8 mouse cellular contexts compared by ENCODE assay signal in the genomic region with DNA sequence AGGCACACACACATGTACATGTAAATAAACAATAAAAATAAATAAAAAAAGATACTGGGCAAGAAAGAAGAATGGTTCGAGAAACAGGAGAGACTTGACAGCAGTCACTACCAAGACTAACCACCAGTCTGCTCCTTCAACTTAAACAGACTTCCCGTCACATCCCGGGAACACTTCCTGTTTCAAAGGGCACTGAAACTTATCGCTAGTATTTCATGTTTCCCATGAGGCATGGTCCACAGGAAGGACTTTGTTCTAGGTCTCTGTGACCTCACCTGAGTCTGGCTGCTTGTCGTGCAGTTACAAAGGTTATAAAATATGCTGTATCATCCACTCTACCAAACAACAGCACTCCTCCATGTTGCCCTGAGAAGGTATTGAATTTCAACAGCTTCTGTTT. TPM values are rescaled to one million over a fixed set of nuclear protein-coding genes. Genes with fewer than 3 reads are reported as not detected.
DNase-seq lines count a peak whose midpoint lies in the region; ATAC-seq and TF ChIP-seq lines count a peak whose summit lies in the region.

No protein-coding gene starts in this region.

- no peak overlapping the region for H3K4me2 ChIP-seq in hindbrain, embryonic 12.5 days (replicated peaks)
- H3K4me2 ChIP-seq in intestine, embryonic 16.5 days (ENCODE audit: low read depth, low read length): peak overlapping the region; percentile 32
- peak overlapping the region; percentile 91 for H3K4me2 ChIP-seq in liver, postnatal 0 days (ENCODE audit: low read depth, low read length)

- TF ChIP-seq EP300 in ES-Bruce4 (IDR thresholded peaks at IDR 0.05; ENCODE audit: insufficient read depth, low read depth, low read length): no peak
- peak; percentile 85 for TF ChIP-seq EP300 in liver, postnatal 0 days (IDR thresholded peaks at IDR 0.05; ENCODE audit: low read depth)

- WGBS in hindbrain, embryonic 12.5 days: 86% methylated on average over 5 of the region's 5 CpGs
- WGBS in hindbrain, embryonic 10.5 days: 82% methylated on average over 5 of the region's 5 CpGs
- WGBS in intestine, embryonic 16.5 days: 52% methylated on average over 5 of the region's 5 CpGs
- WGBS in liver, postnatal 0 days (ENCODE audit: insufficient replicate concordance): 12% methylated on average over 5 of the region's 5 CpGs

- no peak for TF ChIP-seq POLR2A in ES-Bruce4 (IDR thresholded peaks at IDR 0.05; ENCODE audit: insufficient read depth, low read length)

- H3K27me3 ChIP-seq in hindbrain, embryonic 12.5 days: no peaks in the 10 kb centered on the region
- H3K27me3 ChIP-seq in hindbrain, embryonic 10.5 days (ENCODE audit: insufficient read depth, poor library complexity, severe bottlenecking): no peaks in the 10 kb centered on the region
- H3K27me3 ChIP-seq in ES-Bruce4 (ENCODE audit: control insufficient read depth, insufficient read depth, low read length, poor library complexity, severe bottlenecking): no peaks in the 10 kb centered on the region
- no peaks in the 10 kb centered on the region for H3K27me3 ChIP-seq in intestine, embryonic 16.5 days (replicated peaks; ENCODE audit: control insufficient read depth, insufficient read depth, low read length)
- H3K27me3 ChIP-seq in liver, postnatal 0 days (ENCODE audit: insufficient read depth, low read length): no peaks in the 10 kb centered on the region

- no peak overlapping the region for H3K4me3 ChIP-seq in hindbrain, embryonic 12.5 days
- H3K4me3 ChIP-seq in hindbrain, embryonic 10.5 days: no peak overlapping the region
- H3K4me3 ChIP-seq in ES-Bruce4 (ENCODE audit: low read depth, low read length): no peak overlapping the region
- H3K4me3 ChIP-seq in intestine, embryonic 16.5 days (ENCODE audit: low read length): peak overlapping the region; percentile 11; the same call in 1 of the 2 replicates
- peak overlapping the region; percentile 37 for H3K4me3 ChIP-seq in liver, postnatal 0 days (ENCODE audit: low read depth, low read length)

- no peak for DNase-seq in hindbrain, embryonic 10.5 days (ENCODE audit: low spot score)
- peak; percentile 41 for DNase-seq in liver, postnatal 0 days
- no peak for DNase-seq in MN1 (ENCODE audit: low spot score)
- no peak for DNase-seq in right cerebral cortex, postnatal 25 days
- no peak for DNase-seq in heart, adult 11 months

- ATAC-seq in hindbrain, embryonic 12.5 days (ENCODE audit: low FRiP score): no peak
- peak; percentile 41 for ATAC-seq in intestine, embryonic 16.5 days
- ATAC-seq in liver, postnatal 0 days: peak; percentile 37

- no peak overlapping the region for H3K9ac ChIP-seq in hindbrain, embryonic 12.5 days
- H3K9ac ChIP-seq in ES-Bruce4 (ENCODE audit: low read depth, poor library complexity, severe bottlenecking): peak overlapping the region; percentile 18; the same call in 1 of the 2 replicates
- H3K9ac ChIP-seq in intestine, embryonic 16.5 days (ENCODE audit: low read depth, low read length): no peak overlapping the region
- H3K9ac ChIP-seq in liver, postnatal 0 days (replicated peaks): peak overlapping the region; percentile 60

- H3K36me3 ChIP-seq in hindbrain, embryonic 12.5 days: peaks cover 4% of the 10 kb centered on the region; the same call in 1 of the 2 replicates
- H3K36me3 ChIP-seq in hindbrain, embryonic 10.5 days: peaks cover 22% of the 10 kb centered on the region
- no peaks in the 10 kb centered on the region for H3K36me3 ChIP-seq in ES-Bruce4 (ENCODE audit: control insufficient read depth, insufficient read depth, low read length, poor library complexity, severe bottlenecking)
- H3K36me3 ChIP-seq in intestine, embryonic 16.5 days (ENCODE audit: control insufficient read depth, insufficient read depth, low read length): no peaks in the 10 kb centered on the region
- H3K36me3 ChIP-seq in liver, postnatal 0 days (replicated peaks; ENCODE audit: insufficient read depth, low read length): peaks cover 15% of the 10 kb centered on the region

- H3K4me1 ChIP-seq in hindbrain, embryonic 12.5 days: peaks cover 20% of the 10 kb centered on the region
- H3K4me1 ChIP-seq in hindbrain, embryonic 10.5 days (replicated peaks): peaks cover 19% of the 10 kb centered on the region
- no peaks in the 10 kb centered on the region for H3K4me1 ChIP-seq in ES-Bruce4 (ENCODE audit: control insufficient read depth, insufficient read depth, low read length)
- H3K4me1 ChIP-seq in intestine, embryonic 16.5 days (ENCODE audit: control insufficient read depth, insufficient read depth, low read length): peaks cover 14% of the 10 kb centered on the region; the same call in 1 of the 2 replicates
- H3K4me1 ChIP-seq in liver, postnatal 0 days (ENCODE audit: insufficient read depth): peaks cover 22% of the 10 kb centered on the region

- H3K27ac ChIP-seq in hindbrain, embryonic 12.5 days: 0 out of 2 replicates have a peak overlapping the region, but pooled peaks have one; percentile 30
- no peak overlapping the region for H3K27ac ChIP-seq in hindbrain, embryonic 10.5 days
- no peak overlapping the region for H3K27ac ChIP-seq in ES-Bruce4 (ENCODE audit: insufficient read depth, low read length)
- H3K27ac ChIP-seq in intestine, embryonic 16.5 days (ENCODE audit: low read length): peak overlapping the region; percentile 85
- H3K27ac ChIP-seq in liver, postnatal 0 days (ENCODE audit: low read depth): peak overlapping the region; percentile 97

- no peak for TF ChIP-seq CTCF in ES-Bruce4 (IDR thresholded peaks at IDR 0.05; ENCODE audit: low read depth, low read length)
- TF ChIP-seq CTCF in liver, postnatal 0 days (IDR thresholded peaks at IDR 0.05; ENCODE audit: low read depth): peak; percentile 43; the same call in 1 of the 2 replicates

- H3K9me3 ChIP-seq in hindbrain, embryonic 12.5 days (replicated peaks): no peaks in the 10 kb centered on the region
- no peaks in the 10 kb centered on the region for H3K9me3 ChIP-seq in hindbrain, embryonic 10.5 days
- no peaks in the 10 kb centered on the region for H3K9me3 ChIP-seq in ES-Bruce4 (replicated peaks; ENCODE audit: control insufficient read depth, insufficient read depth, low read length, poor library complexity, severe bottlenecking)
- no peaks in the 10 kb centered on the region for H3K9me3 ChIP-seq in intestine, embryonic 16.5 days (ENCODE audit: control insufficient read depth, low read length)
- H3K9me3 ChIP-seq in liver, postnatal 0 days (ENCODE audit: low read length): no peaks in the 10 kb centered on the region

RNA-seq across cellular contexts. Expression of a gene that starts 3.4 kb away (rescaled TPM):
- polyA plus RNA-seq in hindbrain, embryonic 12.5 days (2016; fragmentation: Nextera tagmentation; extraction: Ambion mirVana): 57.4 and 63.1 TPM in 2 replicates
- 68.5 and 78.9 TPM in 2 replicates for polyA plus RNA-seq in hindbrain, embryonic 10.5 days (2016; fragmentation: Nextera tagmentation; extraction: Ambion mirVana)
- 14.5 and 16.5 TPM in 2 replicates for polyA plus RNA-seq in ES-Bruce4 (2011; ENCODE audit: insufficient read depth, insufficient read length, low read depth, missing spikeins)
- polyA plus RNA-seq in intestine, embryonic 16.5 days (2015; fragmentation: Nextera tagmentation; extraction: Ambion mirVana): 106 and 115 TPM in 2 replicates
- polyA plus RNA-seq in liver, postnatal 0 days (2015; fragmentation: Nextera tagmentation; extraction: Ambion mirVana): 20.7 and 22.8 TPM in 2 replicates

RNA-seq across cellular contexts. Expression of a gene that starts 3.6 kb away (rescaled TPM):
- 43.8 and 45.9 TPM in 2 replicates for polyA plus RNA-seq in hindbrain, embryonic 12.5 days (2016; fragmentation: Nextera tagmentation; extraction: Ambion mirVana)
- 21.8 TPM in 2 replicates for polyA plus RNA-seq in hindbrain, embryonic 10.5 days (2016; fragmentation: Nextera tagmentation; extraction: Ambion mirVana)
- polyA plus RNA-seq in ES-Bruce4 (2011; ENCODE audit: insufficient read depth, insufficient read length, low read depth, missing spikeins): 18.0 and 19.2 TPM in 2 replicates
- polyA plus RNA-seq in intestine, embryonic 16.5 days (2015; fragmentation: Nextera tagmentation; extraction: Ambion mirVana): 85.5 and 104 TPM in 2 replicates
- 258 and 304 TPM in 2 replicates for polyA plus RNA-seq in liver, postnatal 0 days (2015; fragmentation: Nextera tagmentation; extraction: Ambion mirVana)

RNA-seq across cellular contexts. Expression of a gene that starts 27.3 kb away (rescaled TPM):
- polyA plus RNA-seq in hindbrain, embryonic 12.5 days (2016; fragmentation: Nextera tagmentation; extraction: Ambion mirVana): 80.7 and 80.9 TPM in 2 replicates
- polyA plus RNA-seq in hindbrain, embryonic 10.5 days (2016; fragmentation: Nextera tagmentation; extraction: Ambion mirVana): 59.2 and 62.8 TPM in 2 replicates
- polyA plus RNA-seq in ES-Bruce4 (2011; ENCODE audit: insufficient read depth, insufficient read length, low read depth, missing spikeins): 26.2 and 29.5 TPM in 2 replicates
- polyA plus RNA-seq in intestine, embryonic 16.5 days (2015; fragmentation: Nextera tagmentation; extraction: Ambion mirVana): 15.4 and 16.9 TPM in 2 replicates
- polyA plus RNA-seq in liver, postnatal 0 days (2015; fragmentation: Nextera tagmentation; extraction: Ambion mirVana): 2.2 and 2.3 TPM in 2 replicates

RNA-seq across cellular contexts. Expression of a gene that starts 42.6 kb away (rescaled TPM):
- 1.0 and 1.3 TPM in 2 replicates for polyA plus RNA-seq in hindbrain, embryonic 12.5 days (2016; fragmentation: Nextera tagmentation; extraction: Ambion mirVana)
- polyA plus RNA-seq in hindbrain, embryonic 10.5 days (2016; fragmentation: Nextera tagmentation; extraction: Ambion mirVana): 0.35 and 0.76 TPM in 2 replicates
- polyA plus RNA-seq in ES-Bruce4 (2011; ENCODE audit: insufficient read depth, insufficient read length, low read depth, missing spikeins): 2.6 and 3.1 TPM in 2 replicates
- polyA plus RNA-seq in intestine, embryonic 16.5 days (2015; fragmentation: Nextera tagmentation; extraction: Ambion mirVana): 1.9 and 2.5 TPM in 2 replicates
- 0.06 and 0.07 TPM in 2 replicates for polyA plus RNA-seq in liver, postnatal 0 days (2015; fragmentation: Nextera tagmentation; extraction: Ambion mirVana)

RNA-seq across cellular contexts. Expression of a gene that starts 56.6 kb away (rescaled TPM):
- polyA plus RNA-seq in hindbrain, embryonic 12.5 days (2016; fragmentation: Nextera tagmentation; extraction: Ambion mirVana): 72.7 and 77.8 TPM in 2 replicates
- polyA plus RNA-seq in hindbrain, embryonic 10.5 days (2016; fragmentation: Nextera tagmentation; extraction: Ambion mirVana): 108 and 114 TPM in 2 replicates
- polyA plus RNA-seq in ES-Bruce4 (2011; ENCODE audit: insufficient read depth, insufficient read length, low read depth, missing spikeins): 69.3 and 71.6 TPM in 2 replicates
- polyA plus RNA-seq in intestine, embryonic 16.5 days (2015; fragmentation: Nextera tagmentation; extraction: Ambion mirVana): 104 and 110 TPM in 2 replicates
- 43.9 and 44.0 TPM in 2 replicates for polyA plus RNA-seq in liver, postnatal 0 days (2015; fragmentation: Nextera tagmentation; extraction: Ambion mirVana)

Comparison
In these comparisons a context has a peak if more than half of its experiments do, and no peak if none do; other contexts are left out.
1. H3K27ac ChIP-seq: peak in hindbrain, embryonic 12.5 days (single experiment), intestine, embryonic 16.5 days (single experiment) and liver, postnatal 0 days (single experiment); none in hindbrain, embryonic 10.5 days (single experiment) and ES-Bruce4 (single experiment).
2. H3K4me3 ChIP-seq: peak in intestine, embryonic 16.5 days (single experiment) and liver, postnatal 0 days (single experiment); none in hindbrain, embryonic 12.5 days (single experiment), hindbrain, embryonic 10.5 days (single experiment) and ES-Bruce4 (single experiment).
3. H3K9ac ChIP-seq: peak in ES-Bruce4 (single experiment) and liver, postnatal 0 days (single experiment); none in hindbrain, embryonic 12.5 days (single experiment) and intestine, embryonic 16.5 days (single experiment).